Mouse (Mus musculus) adrenal gland, adult 10 weeks (tissue): Measurements from ENCODE around the gene Cntn4. TPM values are rescaled to one million over a fixed set of nuclear protein-coding genes. Genes with fewer than 3 reads are reported as not detected.

Experiments
- polyA plus RNA-seq: library from polyadenylated mRNA; stranded (reverse); fragments of 350-450 nt; fragmentation: Illumina TruSeq; extraction: RNeasy Lipid Tissue Mini Kit (QIAGEN cat#74804); gene quantifications from one replicate; pipeline ENCODE4 v1.2.3, GENCODE M21; 2014; ENCODE audit warnings: low read depth, low replicate concordance

Cntn4 gene
- polyA plus RNA-seq = 0.64 TPM

GRCm38 (mm10) chr6:105677149-105678031 lies at the start of gene Cntn4:
TSS of gene Cntn4 (plus strand) at chr6:105677660.

